Mouse (Mus musculus) ES-Bruce4 (cell line): ENCODE results near the gene Zfp462.

Experiments
- CTCF ChIP-seq: IDR thresholded peaks from one replicate; pipeline ENCODE4 v1.8.1; 2011; ENCODE audit warnings: low read depth, low read length
- EP300 ChIP-seq: IDR thresholded peaks from 2 replicates; pipeline ENCODE4 v1.6.1; 2011; ENCODE audit warnings: low read depth, low read length; ENCODE audit not compliant: insufficient read depth
- POLR2A ChIP-seq: IDR thresholded peaks from one replicate; pipeline ENCODE4 v1.8.1; 2011; ENCODE audit warnings: low read length; ENCODE audit not compliant: insufficient read depth

DNA sequence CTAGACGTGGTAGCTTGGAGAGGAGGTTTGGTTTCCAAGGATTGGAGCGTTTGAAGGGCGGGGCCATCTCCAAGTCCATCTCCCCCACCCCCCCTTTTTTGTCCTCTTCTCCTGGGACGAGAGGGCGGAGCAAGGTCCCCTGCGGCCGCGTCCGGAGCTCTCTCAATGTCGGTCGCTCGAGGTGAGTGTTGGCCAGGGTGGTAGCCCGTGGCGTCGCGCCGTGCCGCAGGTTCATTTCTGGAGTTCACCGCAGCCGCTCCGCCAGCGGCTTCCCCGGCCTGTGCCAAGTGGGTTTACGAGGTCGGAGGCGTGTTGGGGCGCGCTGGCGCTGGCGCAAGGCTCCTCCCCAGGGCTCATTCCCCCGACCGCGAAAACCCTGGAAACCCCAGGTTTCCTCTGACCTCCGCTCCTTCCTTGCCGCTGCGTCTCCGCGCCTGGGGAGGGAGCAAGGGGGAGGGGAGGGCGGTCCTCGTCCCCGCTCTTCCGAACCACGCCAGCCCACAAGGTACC is at the start of gene Zfp462:
- no peak for TF ChIP-seq CTCF
- peak; percentile 3 for TF ChIP-seq POLR2A
- peak; percentile 62; the same call in 1 of the 2 replicates for TF ChIP-seq EP300
